Mouse (Mus musculus): ENCODE data around the gene Frk.

DNA sequence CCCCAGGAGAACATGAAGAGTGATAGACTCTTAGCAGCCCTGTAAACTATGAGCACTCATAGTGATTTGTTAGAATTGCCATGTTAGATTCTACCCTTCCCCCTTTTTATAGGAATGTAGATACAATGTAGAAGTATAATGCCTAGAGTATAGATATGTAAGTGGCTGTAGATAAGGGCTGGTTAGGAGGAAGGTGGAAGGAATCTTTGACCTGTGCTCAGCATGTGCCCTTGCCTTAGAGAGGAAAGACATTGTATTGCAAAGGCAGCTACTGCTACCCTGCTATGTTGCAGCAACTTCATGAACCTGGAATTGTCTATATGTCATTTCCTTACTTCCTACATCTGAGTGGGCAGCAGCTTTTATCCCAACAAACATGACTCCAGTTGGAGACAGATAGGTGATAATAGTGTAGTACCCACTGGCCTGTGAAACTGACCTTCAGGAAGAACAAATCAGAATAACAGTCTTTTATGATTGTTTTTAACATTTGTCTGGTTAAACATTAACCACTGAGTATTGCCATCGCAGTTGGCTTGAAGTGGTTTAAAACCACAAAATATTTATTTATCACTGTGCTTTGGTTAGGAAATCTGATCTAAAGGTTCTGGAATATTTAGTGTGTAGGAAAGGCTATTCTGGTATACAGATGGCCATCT is 80.4 kb downstream of the Frk start:
- no peak for TF ChIP-seq POLR2A (IDR thresholded peaks at IDR 0.05; ENCODE audit: borderline replicate concordance, low read depth, low read length)
- TF ChIP-seq CTCF (IDR thresholded peaks at IDR 0.05; ENCODE audit: low read depth, low read length) = no peak

All from bone marrow macrophage, adult 2 months (primary cell).